Mouse (Mus musculus) ES-Bruce4 (cell line): ENCODE results near the gene Tmub2.

Source experiments
- CTCF ChIP-seq: IDR thresholded peaks from one replicate; pipeline ENCODE4 v1.8.1; 2011; ENCODE audit warnings: low read depth, low read length
- EP300 ChIP-seq: IDR thresholded peaks from 2 replicates; pipeline ENCODE4 v1.6.1; 2011; ENCODE audit warnings: low read depth, low read length; ENCODE audit not compliant: insufficient read depth
- POLR2A ChIP-seq: IDR thresholded peaks from one replicate; pipeline ENCODE4 v1.8.1; 2011; ENCODE audit warnings: low read length; ENCODE audit not compliant: insufficient read depth

DNA sequence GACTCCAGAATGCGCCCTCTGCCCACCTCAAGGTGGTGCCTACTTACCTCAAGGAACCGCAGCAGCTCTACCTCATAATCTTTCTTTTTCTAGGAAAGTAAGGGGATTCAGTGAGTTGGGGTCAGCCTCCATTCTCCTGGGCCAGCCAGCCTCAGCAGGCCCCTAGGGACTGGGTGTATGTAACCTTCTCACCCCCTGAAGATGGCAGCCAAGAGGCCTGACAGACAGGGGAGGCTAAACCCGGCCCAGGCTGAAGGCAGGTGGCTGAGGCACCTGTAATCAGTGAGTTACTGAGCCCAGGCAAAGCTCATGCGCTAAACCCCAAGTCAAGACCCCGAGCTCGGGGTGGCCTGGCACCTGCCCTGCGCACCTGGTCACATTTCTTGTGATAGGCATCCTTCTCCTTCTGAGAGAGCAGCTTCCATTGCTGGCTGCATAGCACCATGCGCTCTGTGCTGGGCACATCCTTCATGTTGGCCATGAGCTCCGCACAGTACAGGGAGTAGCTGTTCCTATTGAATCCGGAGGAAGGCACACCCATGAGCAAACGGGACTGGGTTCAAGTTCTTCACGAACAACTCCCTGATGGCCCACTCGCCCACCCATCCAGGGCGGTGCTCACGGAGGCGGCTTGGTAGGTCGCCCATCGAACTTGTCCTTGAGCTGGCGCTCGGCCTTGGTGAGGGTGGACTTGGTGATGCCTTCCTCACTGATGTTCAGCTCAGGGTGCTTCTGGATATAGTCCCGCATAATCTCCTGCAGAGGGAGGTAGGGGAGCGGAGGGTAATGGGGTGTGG is 25.3 kb downstream of the Tmub2 start:
- TF ChIP-seq POLR2A (no peak), CTCF (no peak), EP300 (no peak)
